Mouse (Mus musculus): ENCODE results near the gene Upk3b. TPM values are rescaled to one million over a fixed set of nuclear protein-coding genes. Genes with fewer than 3 reads are reported as not detected.
A peak's percentile ranks its signal among the peaks of the same experiment; 100 is the strongest.
"Not testable (repeated sequence)": the region's sequence is repeated elsewhere in the genome, so short reads cannot be mapped to it uniquely, and the experiment has no call there.

Gene Upk3b
- polyA plus RNA-seq, 1 experiment from 2014 or later: 0.05 TPM

- Histone ChIP-seq H3K9me3 (replicated peaks; ENCODE audit: control insufficient read depth, low read length, poor library complexity, severe bottlenecking) (no peaks in the 10 kb centered on the region), H3K36me3 (ENCODE audit: control insufficient read depth, insufficient read depth, low read length) (no peaks in the 10 kb centered on the region), H3K27me3 (ENCODE audit: control insufficient read depth, insufficient read depth, low read depth, low read length) (no peaks in the 10 kb centered on the region), H3K27ac (ENCODE audit: low read length) (no peak overlapping the region), H3K9ac (ENCODE audit: low read depth, low read length) (no peak overlapping the region), H3K4me3 (ENCODE audit: low read depth, low read length) (no peak overlapping the region), H3K4me2 (ENCODE audit: low read length) (no peak overlapping the region), H3K4me1 (ENCODE audit: control insufficient read depth, insufficient read depth, low read length) (no peaks in the 10 kb centered on the region)
- WGBS: 75% methylated on average over 13 of the region's 13 CpGs
- ATAC-seq: no peak
Observed at GRCm38 (mm10) chr5:136044865-136045264, 6.6 kb downstream of the Upk3b start.

- no peak overlapping the region for H3K4me3 ChIP-seq (ENCODE audit: low read depth, low read length)
- no peaks in the 10 kb centered on the region for H3K4me1 ChIP-seq (ENCODE audit: control insufficient read depth, insufficient read depth, low read length)
- ATAC-seq: no peak
- 39% methylated on average over 9 of the region's 9 CpGs for WGBS
- H3K9ac ChIP-seq (ENCODE audit: low read depth, low read length): no peak overlapping the region
- H3K27ac ChIP-seq (ENCODE audit: low read length): no peak overlapping the region
- H3K36me3 ChIP-seq (ENCODE audit: control insufficient read depth, insufficient read depth, low read length): no peaks in the 10 kb centered on the region
- H3K27me3 ChIP-seq (ENCODE audit: control insufficient read depth, insufficient read depth, low read depth, low read length): no peaks in the 10 kb centered on the region
- H3K4me2 ChIP-seq (ENCODE audit: low read length): no peak overlapping the region
- H3K9me3 ChIP-seq (replicated peaks; ENCODE audit: control insufficient read depth, low read length, poor library complexity, severe bottlenecking): no peaks in the 10 kb centered on the region
Observed at GRCm38 (mm10) chr5:136045408-136045807, 7.1 kb downstream of the Upk3b start.

GRCm38 (mm10) chr5:136045987-136046386, 7.7 kb downstream of the Upk3b start:
- H3K9ac ChIP-seq (ENCODE audit: low read depth, low read length): no peak overlapping the region
- no peak overlapping the region for H3K4me3 ChIP-seq (ENCODE audit: low read depth, low read length)
- H3K36me3 ChIP-seq (ENCODE audit: control insufficient read depth, insufficient read depth, low read length): no peaks in the 10 kb centered on the region
- no peaks in the 10 kb centered on the region for H3K4me1 ChIP-seq (ENCODE audit: control insufficient read depth, insufficient read depth, low read length)
- H3K27me3 ChIP-seq (ENCODE audit: control insufficient read depth, insufficient read depth, low read depth, low read length): no peaks in the 10 kb centered on the region
- no peak for ATAC-seq
- H3K4me2 ChIP-seq (ENCODE audit: low read length): no peak overlapping the region
- H3K9me3 ChIP-seq (replicated peaks; ENCODE audit: control insufficient read depth, low read length, poor library complexity, severe bottlenecking): no peaks in the 10 kb centered on the region
- H3K27ac ChIP-seq (ENCODE audit: low read length): no peak overlapping the region
- 5% methylated on average over 10 of the region's 10 CpGs for WGBS

GRCm38 (mm10) chr5:136048541-136048940, 10.2 kb downstream of the Upk3b start:
- H3K4me2 ChIP-seq (ENCODE audit: low read length); ATAC-seq; H3K9ac ChIP-seq (ENCODE audit: low read depth, low read length); H3K9me3 ChIP-seq (replicated peaks; ENCODE audit: control insufficient read depth, low read length, poor library complexity, severe bottlenecking); H3K27me3 ChIP-seq (ENCODE audit: control insufficient read depth, insufficient read depth, low read depth, low read length); H3K36me3 ChIP-seq (ENCODE audit: control insufficient read depth, insufficient read depth, low read length); H3K4me1 ChIP-seq (ENCODE audit: control insufficient read depth, insufficient read depth, low read length); H3K4me3 ChIP-seq (ENCODE audit: low read depth, low read length); H3K27ac ChIP-seq (ENCODE audit: low read length): not testable (repeated sequence)

GRCm38 (mm10) chr5:136049926-136050325, 11.6 kb downstream of the Upk3b start:
- no peak overlapping the region for H3K27ac ChIP-seq (ENCODE audit: low read length)
- H3K9ac ChIP-seq (ENCODE audit: low read depth, low read length): no peak overlapping the region
- no peaks in the 10 kb centered on the region for H3K36me3 ChIP-seq (ENCODE audit: control insufficient read depth, insufficient read depth, low read length)
- no peak overlapping the region for H3K4me3 ChIP-seq (ENCODE audit: low read depth, low read length)
- ATAC-seq: no peak
- 0 out of 2 replicates have a peak, but pooled peaks cover 2% of the 10 kb centered on the region for H3K4me1 ChIP-seq (ENCODE audit: control insufficient read depth, insufficient read depth, low read length)
- WGBS: 82% methylated on average over 6 of the region's 6 CpGs
- H3K9me3 ChIP-seq (replicated peaks; ENCODE audit: control insufficient read depth, low read length, poor library complexity, severe bottlenecking): no peaks in the 10 kb centered on the region
- no peaks in the 10 kb centered on the region for H3K27me3 ChIP-seq (ENCODE audit: control insufficient read depth, insufficient read depth, low read depth, low read length)
- H3K4me2 ChIP-seq (ENCODE audit: low read length): no peak overlapping the region

GRCm38 (mm10) chr5:136051231-136052085, 13.2 kb downstream of the Upk3b start:
- Histone ChIP-seq H3K27ac (ENCODE audit: low read length) (no peak overlapping the region), H3K4me2 (ENCODE audit: low read length) (no peak overlapping the region), H3K9ac (ENCODE audit: low read depth, low read length) (no peak overlapping the region), H3K4me1 (ENCODE audit: control insufficient read depth, insufficient read depth, low read length) (0 out of 2 replicates have a peak, but pooled peaks cover 2% of the 10 kb centered on the region), H3K27me3 (ENCODE audit: control insufficient read depth, insufficient read depth, low read depth, low read length) (no peaks in the 10 kb centered on the region), H3K9me3 (replicated peaks; ENCODE audit: control insufficient read depth, low read length, poor library complexity, severe bottlenecking) (no peaks in the 10 kb centered on the region), H3K4me3 (ENCODE audit: low read depth, low read length) (no peak overlapping the region), H3K36me3 (ENCODE audit: control insufficient read depth, insufficient read depth, low read length) (no peaks in the 10 kb centered on the region)
- 0 out of 2 replicates have a peak, but pooled peaks have one; percentile 39 for ATAC-seq
- 10% methylated on average over 10 of the region's 10 CpGs for WGBS

- Histone ChIP-seq H3K27me3 (ENCODE audit: control insufficient read depth, insufficient read depth, low read depth, low read length) (no peaks in the 10 kb centered on the region), H3K36me3 (ENCODE audit: control insufficient read depth, insufficient read depth, low read length) (no peaks in the 10 kb centered on the region), H3K4me3 (ENCODE audit: low read depth, low read length) (no peak overlapping the region), H3K4me2 (ENCODE audit: low read length) (no peak overlapping the region), H3K9me3 (replicated peaks; ENCODE audit: control insufficient read depth, low read length, poor library complexity, severe bottlenecking) (no peaks in the 10 kb centered on the region), H3K4me1 (ENCODE audit: control insufficient read depth, insufficient read depth, low read length) (0 out of 2 replicates have a peak, but pooled peaks cover 2% of the 10 kb centered on the region), H3K9ac (ENCODE audit: low read depth, low read length) (no peak overlapping the region), H3K27ac (ENCODE audit: low read length) (no peak overlapping the region)
- no peak for ATAC-seq
- WGBS: 83% methylated on average over 8 of the region's 8 CpGs
Observed at GRCm38 (mm10) chr5:136052861-136053655, 14.8 kb downstream of the Upk3b start.

- Histone ChIP-seq H3K36me3 (ENCODE audit: control insufficient read depth, insufficient read depth, low read length) (no peaks in the 10 kb centered on the region), H3K4me3 (ENCODE audit: low read depth, low read length) (no peak within 1 kb of the TSS), H3K9ac (ENCODE audit: low read depth, low read length) (no peak within 1 kb of the TSS), H3K4me2 (ENCODE audit: low read length) (no peak within 1 kb of the TSS), H3K4me1 (ENCODE audit: control insufficient read depth, insufficient read depth, low read length) (0 out of 2 replicates have a peak, but pooled peaks cover 2% of the 10 kb centered on the region), H3K9me3 (replicated peaks; ENCODE audit: control insufficient read depth, low read length, poor library complexity, severe bottlenecking) (no peaks in the 10 kb centered on the region), H3K27ac (ENCODE audit: low read length) (no peak within 1 kb of the TSS), H3K27me3 (ENCODE audit: control insufficient read depth, insufficient read depth, low read depth, low read length) (no peaks in the 10 kb centered on the region)
- ATAC-seq: no peak
- WGBS: 94% methylated on average over 11 of the region's 11 CpGs
Observed at GRCm38 (mm10) chr5:136054301-136055077, 16.2 kb downstream of the Upk3b start, which contains the start of gene Upk3bl. Gene Upk3bl, plus strand, starts transcription at chr5:136054492.
